Mouse (Mus musculus) heart, adult 2 months (tissue): ENCODE data around the gene Prex1.

Source experiments
- EP300 ChIP-seq: fragments of 200-500 bp; IDR thresholded peaks from 2 replicates; pipeline ENCODE4 v1.6.1; 2011; ENCODE audit warnings: low read depth, low read length, control low read depth; ENCODE audit not compliant: insufficient read depth
- POLR2A ChIP-seq: fragments of 200-500 bp; IDR thresholded peaks from 2 replicates; pipeline ENCODE4 v1.6.1; 2011; ENCODE audit warnings: mild to moderate bottlenecking, low read depth, low read length, control low read depth; ENCODE audit not compliant: insufficient read depth

GRCm38 (mm10) chr2:166598453-166599155 lies 115.0 kb downstream of the Prex1 start:
- TF ChIP-seq POLR2A (no peak), EP300 (no peak)
